8 mouse cellular contexts compared by ENCODE assay signal in the genomic region with DNA sequence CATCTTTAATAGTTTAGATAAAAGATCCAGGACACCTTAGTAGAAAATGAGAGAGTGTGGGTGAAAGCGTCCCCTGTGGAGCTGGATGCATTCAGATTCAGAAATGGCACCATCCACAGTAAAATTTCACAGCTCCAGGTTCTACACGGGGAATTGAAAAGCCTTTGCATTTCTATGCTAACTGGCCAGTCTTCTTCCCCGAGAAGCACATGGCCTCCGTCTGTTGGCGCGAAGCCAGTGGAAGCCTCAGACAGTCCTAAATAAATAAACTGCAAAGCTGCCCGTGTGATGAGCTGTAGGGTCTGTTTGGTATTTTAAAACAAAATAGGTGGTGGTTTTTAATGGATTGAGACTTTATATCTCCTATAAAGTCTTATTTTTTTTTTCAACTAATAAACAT.
DNase-seq lines count a peak whose midpoint lies in the region; ATAC-seq lines count a peak whose summit lies in the region.

No protein-coding gene starts in this region.

- no peaks in the 10 kb centered on the region for H3K36me3 ChIP-seq in neural tube, embryonic 13.5 days
- no peaks in the 10 kb centered on the region for H3K36me3 ChIP-seq in neural tube, embryonic 15.5 days

- H3K4me3 ChIP-seq in neural tube, embryonic 13.5 days = no peak overlapping the region
- H3K4me3 ChIP-seq in neural tube, embryonic 15.5 days (replicated peaks) = no peak overlapping the region

- intact Hi-C loops in heart, postnatal 14 days (cut with DNase I) = loop anchor here (5.0 kb wide), 2 partner anchors 152 to 613 kb away; no protein-coding TSS in a partner anchor

- peak; percentile 77 to 81 for DNase-seq in cerebellum, postnatal 14 days
- DNase-seq in cerebellum, adult 11-12 months = no peak
- DNase-seq in heart, postnatal 14 days = peak; percentile 62 to 63
- peak; percentile 62 to 73 for DNase-seq in lung, postnatal 4 days
- no peak for DNase-seq in thymus, postnatal 10 days (ENCODE audit: low spot score in 2 of 2)

- peak; percentile 52; the same call in 1 of the 2 replicates for ATAC-seq in neural tube, embryonic 13.5 days (ENCODE audit: low read depth)
- no peak; the same call in 1 of the 2 replicates for ATAC-seq in neural tube, embryonic 15.5 days (ENCODE audit: low FRiP score)
- ATAC-seq in granulocyte monocyte progenitor cell, adult 5-6 weeks (replicated peaks; ENCODE audit: poor library complexity, severe bottlenecking) = no peak

- H3K9me3 ChIP-seq in neural tube, embryonic 13.5 days = no peaks in the 10 kb centered on the region
- no peaks in the 10 kb centered on the region for H3K9me3 ChIP-seq in neural tube, embryonic 15.5 days (replicated peaks)

- 40% methylated on average over 7 of the region's 7 CpGs for WGBS in neural tube, embryonic 13.5 days
- WGBS in neural tube, embryonic 15.5 days = 47% methylated on average over 7 of the region's 7 CpGs

- no peaks in the 10 kb centered on the region for H3K27me3 ChIP-seq in neural tube, embryonic 13.5 days
- H3K27me3 ChIP-seq in neural tube, embryonic 15.5 days (replicated peaks) = no peaks in the 10 kb centered on the region

- no peak overlapping the region for H3K4me2 ChIP-seq in neural tube, embryonic 13.5 days
- H3K4me2 ChIP-seq in neural tube, embryonic 15.5 days = no peak overlapping the region

- no peak overlapping the region for H3K27ac ChIP-seq in neural tube, embryonic 13.5 days (replicated peaks)
- no peak overlapping the region for H3K27ac ChIP-seq in neural tube, embryonic 15.5 days (replicated peaks)

- no peak overlapping the region for H3K9ac ChIP-seq in neural tube, embryonic 13.5 days
- no peak overlapping the region for H3K9ac ChIP-seq in neural tube, embryonic 15.5 days (replicated peaks)

- H3K4me1 ChIP-seq in neural tube, embryonic 13.5 days (replicated peaks) = peaks cover 10% of the 10 kb centered on the region
- peaks cover 14% of the 10 kb centered on the region for H3K4me1 ChIP-seq in neural tube, embryonic 15.5 days

Comparison
In these comparisons a context has a peak if more than half of its experiments do, and no peak if none do; other contexts are left out.
1. DNase-seq: peak in cerebellum, postnatal 14 days (2 of 2), heart, postnatal 14 days (2 of 2) and lung, postnatal 4 days (2 of 2); none in cerebellum, adult 11-12 months (single experiment) and thymus, postnatal 10 days (0 of 2).